Mouse (Mus musculus): ENCODE measurements around the gene Chmp2b. TPM values are rescaled to one million over a fixed set of nuclear protein-coding genes. Genes with fewer than 3 reads are reported as not detected.

Gene Chmp2b
- polyA plus RNA-seq, 1 experiment from 2014 or later = 91.9 TPM

DNA sequence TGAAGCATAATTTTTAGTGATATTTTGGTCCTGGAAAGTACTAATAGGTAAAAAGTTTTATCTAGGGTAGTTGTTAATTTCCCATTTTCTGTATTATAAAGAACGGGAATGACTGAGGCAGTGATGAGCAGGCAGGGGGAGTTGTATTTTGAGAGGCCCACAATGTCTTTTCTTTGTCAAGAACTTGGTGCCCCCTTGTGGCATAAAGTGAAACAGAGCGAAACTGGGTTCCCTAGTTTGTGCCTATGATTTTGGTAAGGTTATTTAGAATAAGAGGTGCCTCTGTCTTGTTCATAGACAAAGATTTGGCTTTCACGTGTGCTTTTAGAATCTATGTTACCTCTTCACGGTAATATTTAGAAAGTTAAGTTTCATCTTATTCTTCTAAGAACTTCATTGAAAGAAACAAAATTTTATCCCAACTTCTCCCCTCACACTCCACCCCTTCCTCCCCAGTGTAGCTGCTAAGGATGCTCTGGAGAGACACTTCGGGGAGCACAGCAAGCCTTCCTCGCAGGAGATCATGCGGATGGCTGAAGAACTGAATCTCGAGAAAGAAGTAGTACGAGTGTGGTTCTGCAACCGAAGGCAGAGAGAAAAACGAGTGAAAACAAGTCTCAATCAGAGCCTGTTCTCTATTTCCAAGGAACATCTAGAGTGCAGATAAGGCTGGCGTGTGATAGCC lies 29.1 kb downstream of the Chmp2b start:
- Histone ChIP-seq H3K27ac (ENCODE audit: low read depth, low read length) (no peak overlapping the region), H3K4me2 (replicated peaks; ENCODE audit: low read depth, low read length) (no peak overlapping the region), H3K4me1 (ENCODE audit: control insufficient read depth, insufficient read depth, low read length) (no peaks in the 10 kb centered on the region), H3K27me3 (ENCODE audit: control insufficient read depth, insufficient read depth, low read length) (no peaks in the 10 kb centered on the region), H3K4me3 (ENCODE audit: low read length) (no peak overlapping the region), H3K9ac (ENCODE audit: low read depth, low read length) (no peak overlapping the region), H3K9me3 (ENCODE audit: control insufficient read depth, low read length) (no peaks in the 10 kb centered on the region), H3K36me3 (ENCODE audit: control insufficient read depth, insufficient read depth, low read length) (no peaks in the 10 kb centered on the region)
- ATAC-seq (ENCODE audit: low FRiP score, low TSS enrichment) = no peak
- whole genome bisulfite sequencing = 35% methylated on average over 12 of the region's 12 CpGs

DNA sequence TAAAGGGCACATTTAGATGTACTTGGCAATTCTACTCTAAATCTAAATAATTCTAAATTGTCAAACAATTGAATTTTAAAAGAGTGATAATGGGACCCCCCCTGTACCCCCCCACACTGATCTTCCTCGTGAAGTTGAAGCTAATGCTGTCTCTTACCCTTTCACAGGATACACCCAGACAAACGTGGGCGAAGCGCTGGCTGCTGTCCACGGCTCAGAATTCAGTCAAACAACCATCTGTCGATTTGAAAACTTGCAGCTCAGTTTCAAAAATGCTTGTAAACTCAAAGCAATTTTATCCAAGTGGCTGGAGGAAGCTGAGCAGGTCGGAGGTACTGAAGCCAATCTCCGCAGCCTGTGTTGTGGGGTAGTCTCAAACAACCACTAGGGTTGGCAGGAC lies 30.9 kb downstream of the Chmp2b start:
- Histone ChIP-seq H3K9ac (ENCODE audit: low read depth, low read length) (no peak overlapping the region), H3K9me3 (ENCODE audit: control insufficient read depth, low read length) (no peaks in the 10 kb centered on the region), H3K27ac (ENCODE audit: low read depth, low read length) (no peak overlapping the region), H3K4me3 (ENCODE audit: low read length) (no peak overlapping the region), H3K36me3 (ENCODE audit: control insufficient read depth, insufficient read depth, low read length) (no peaks in the 10 kb centered on the region), H3K4me1 (ENCODE audit: control insufficient read depth, insufficient read depth, low read length) (no peaks in the 10 kb centered on the region), H3K4me2 (replicated peaks; ENCODE audit: low read depth, low read length) (no peak overlapping the region), H3K27me3 (ENCODE audit: control insufficient read depth, insufficient read depth, low read length) (no peaks in the 10 kb centered on the region)
- ATAC-seq (ENCODE audit: low FRiP score, low TSS enrichment) = no peak
- 69% methylated on average over 8 of the region's 8 CpGs for WGBS

DNA sequence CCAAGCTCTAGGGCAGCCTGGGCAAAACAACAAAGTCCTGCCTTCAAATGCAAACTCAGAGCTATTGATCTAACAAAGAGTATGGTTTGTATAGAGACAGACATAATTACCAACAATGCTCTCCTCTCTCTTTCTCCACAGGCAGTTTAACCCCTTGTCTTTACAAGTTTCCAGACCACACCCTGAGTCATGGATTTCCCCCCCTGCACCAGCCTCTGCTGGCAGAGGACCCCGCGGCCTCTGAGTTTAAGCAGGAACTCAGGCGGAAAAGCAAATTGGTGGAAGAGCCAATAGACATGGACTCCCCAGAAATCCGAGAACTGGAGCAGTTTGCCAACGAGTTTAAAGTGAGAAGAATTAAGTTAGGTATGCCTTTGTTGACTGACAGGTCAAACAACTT lies 32.9 kb downstream of the Chmp2b start:
- H3K4me2 ChIP-seq (replicated peaks; ENCODE audit: low read depth, low read length) = no peak overlapping the region
- no peak overlapping the region for H3K27ac ChIP-seq (ENCODE audit: low read depth, low read length)
- H3K27me3 ChIP-seq (ENCODE audit: control insufficient read depth, insufficient read depth, low read length) = no peaks in the 10 kb centered on the region
- no peaks in the 10 kb centered on the region for H3K4me1 ChIP-seq (ENCODE audit: control insufficient read depth, insufficient read depth, low read length)
- no peak overlapping the region for H3K4me3 ChIP-seq (ENCODE audit: low read length)
- no peaks in the 10 kb centered on the region for H3K9me3 ChIP-seq (ENCODE audit: control insufficient read depth, low read length)
- no peak for ATAC-seq (ENCODE audit: low FRiP score, low TSS enrichment)
- H3K9ac ChIP-seq (ENCODE audit: low read depth, low read length) = no peak overlapping the region
- no peaks in the 10 kb centered on the region for H3K36me3 ChIP-seq (ENCODE audit: control insufficient read depth, insufficient read depth, low read length)
- WGBS = 14% methylated on average over 5 of the region's 5 CpGs

DNA sequence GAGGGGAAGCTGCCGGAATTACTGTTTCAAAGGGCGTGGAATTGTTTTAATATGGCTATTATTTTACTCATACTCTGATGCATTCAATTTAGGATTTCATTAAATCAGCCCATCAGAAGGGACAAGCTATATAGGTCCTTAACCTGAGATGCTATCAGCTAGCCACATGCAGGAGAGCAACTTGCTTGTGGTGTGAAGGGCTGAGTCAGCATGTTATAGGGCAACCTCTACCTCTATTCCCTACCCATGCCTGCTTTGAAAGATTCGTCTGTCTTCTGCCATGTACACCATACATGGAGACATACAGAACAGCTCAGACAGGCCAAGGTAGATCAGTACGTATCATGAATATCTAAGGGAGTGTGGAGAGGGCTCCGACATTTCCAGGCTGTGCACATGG lies 35.8 kb downstream of the Chmp2b start:
- Histone ChIP-seq H3K4me3 (ENCODE audit: low read length) (no peak overlapping the region), H3K4me2 (replicated peaks; ENCODE audit: low read depth, low read length) (no peak overlapping the region), H3K36me3 (ENCODE audit: control insufficient read depth, insufficient read depth, low read length) (no peaks in the 10 kb centered on the region), H3K9ac (ENCODE audit: low read depth, low read length) (no peak overlapping the region), H3K27me3 (ENCODE audit: control insufficient read depth, insufficient read depth, low read length) (no peaks in the 10 kb centered on the region), H3K9me3 (ENCODE audit: control insufficient read depth, low read length) (no peaks in the 10 kb centered on the region), H3K27ac (ENCODE audit: low read depth, low read length) (no peak overlapping the region), H3K4me1 (ENCODE audit: control insufficient read depth, insufficient read depth, low read length) (no peaks in the 10 kb centered on the region)
- ATAC-seq (ENCODE audit: low FRiP score, low TSS enrichment) = no peak
- 85% methylated on average over 5 of the region's 5 CpGs for WGBS

DNA sequence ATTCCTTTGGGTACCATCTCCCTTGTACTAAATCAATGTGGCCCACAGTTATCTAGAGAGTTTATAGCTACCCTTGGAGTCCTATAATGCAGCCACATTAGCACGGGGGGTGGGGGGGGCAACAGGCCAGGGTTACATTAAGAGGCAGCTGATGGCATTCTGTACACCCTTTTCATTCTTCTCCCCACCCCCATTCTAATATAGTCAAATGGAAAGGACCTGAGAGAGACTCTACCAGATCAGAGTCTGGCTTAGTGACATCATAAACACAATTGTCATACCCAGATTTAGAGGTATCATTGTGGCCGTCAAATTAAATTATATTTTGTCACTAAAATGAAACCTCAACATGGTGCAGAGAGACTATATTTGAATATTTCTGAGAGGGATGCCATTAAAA lies 36.5 kb downstream of the Chmp2b start:
- Histone ChIP-seq H3K9me3 (ENCODE audit: control insufficient read depth, low read length) (no peaks in the 10 kb centered on the region), H3K27me3 (ENCODE audit: control insufficient read depth, insufficient read depth, low read length) (no peaks in the 10 kb centered on the region), H3K9ac (ENCODE audit: low read depth, low read length) (no peak overlapping the region), H3K4me3 (ENCODE audit: low read length) (no peak overlapping the region), H3K27ac (ENCODE audit: low read depth, low read length) (no peak overlapping the region), H3K36me3 (ENCODE audit: control insufficient read depth, insufficient read depth, low read length) (no peaks in the 10 kb centered on the region), H3K4me2 (replicated peaks; ENCODE audit: low read depth, low read length) (no peak overlapping the region), H3K4me1 (ENCODE audit: control insufficient read depth, insufficient read depth, low read length) (no peaks in the 10 kb centered on the region)
- WGBS = 88% methylated on average over 2 of the region's 2 CpGs
- ATAC-seq (ENCODE audit: low FRiP score, low TSS enrichment) = no peak

DNA sequence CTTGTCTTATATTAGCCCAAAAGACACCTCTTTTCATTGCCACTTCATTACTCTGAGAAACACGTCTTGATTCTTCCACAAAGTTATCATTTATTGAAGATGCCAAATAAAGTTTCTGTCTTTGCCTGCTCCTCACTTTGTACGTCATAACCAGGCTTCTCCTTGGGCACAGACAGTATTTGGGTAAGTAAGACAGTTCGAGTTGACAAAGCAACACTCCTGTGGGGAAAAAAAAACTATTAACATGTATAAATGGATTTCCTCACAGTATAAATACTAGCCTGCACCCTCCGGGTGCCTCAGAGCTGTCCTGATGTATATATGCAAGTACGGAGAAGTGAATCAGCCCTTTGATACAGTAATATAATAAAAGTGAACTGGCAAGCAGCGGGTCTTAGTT lies 42.3 kb downstream of the Chmp2b start, which contains the start of gene Pou1f1:
TSS of gene Pou1f1 (plus strand) at position 301 of the 400 bp plus-strand sequence.
- 83% methylated on average over 6 of the region's 6 CpGs for WGBS
- H3K27me3 ChIP-seq (ENCODE audit: control insufficient read depth, insufficient read depth, low read length) = no peaks in the 10 kb centered on the region

DNA sequence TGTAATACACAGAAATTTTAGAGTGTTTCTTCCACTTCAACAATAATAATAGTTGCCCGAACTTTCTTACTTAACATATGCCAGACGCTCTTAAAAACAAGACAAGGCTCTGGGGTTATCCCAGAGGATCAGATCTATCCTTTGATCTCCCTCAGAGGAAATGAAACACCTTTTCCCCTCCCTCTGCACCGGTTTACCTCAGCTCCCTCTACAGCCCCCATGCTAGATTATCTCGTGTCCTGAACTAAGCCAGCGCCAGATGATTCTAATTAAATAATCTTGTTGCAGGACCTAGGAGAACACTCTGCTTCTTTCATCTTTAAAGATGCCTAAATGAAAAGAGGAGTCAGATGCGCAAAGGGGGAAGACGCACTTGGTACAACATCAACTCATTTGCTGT lies 48.3 kb downstream of the Chmp2b start:
- WGBS = 49% methylated on average over 7 of the region's 7 CpGs
- Histone ChIP-seq H3K27ac (ENCODE audit: low read depth, low read length) (no peak overlapping the region), H3K4me2 (replicated peaks; ENCODE audit: low read depth, low read length) (no peak overlapping the region), H3K9ac (ENCODE audit: low read depth, low read length) (no peak overlapping the region), H3K9me3 (ENCODE audit: control insufficient read depth, low read length) (no peaks in the 10 kb centered on the region), H3K4me1 (ENCODE audit: control insufficient read depth, insufficient read depth, low read length) (no peaks in the 10 kb centered on the region), H3K27me3 (ENCODE audit: control insufficient read depth, insufficient read depth, low read length) (no peaks in the 10 kb centered on the region), H3K4me3 (ENCODE audit: low read length) (no peak overlapping the region), H3K36me3 (ENCODE audit: control insufficient read depth, insufficient read depth, low read length) (no peaks in the 10 kb centered on the region)
- ATAC-seq (ENCODE audit: low FRiP score, low TSS enrichment) = no peak

More for the DNA sequence above, 42.3 kb downstream of the Chmp2b start, which contains the start of gene Pou1f1:
- no peaks in the 10 kb centered on the region for H3K9me3 ChIP-seq (ENCODE audit: control insufficient read depth, low read length)
- H3K4me1 ChIP-seq (ENCODE audit: control insufficient read depth, insufficient read depth, low read length) = no peaks in the 10 kb centered on the region
- H3K9ac ChIP-seq (ENCODE audit: low read depth, low read length) = no peak within 1 kb of the TSS
- H3K4me3 ChIP-seq (ENCODE audit: low read length) = no peak within 1 kb of the TSS
- no peak within 1 kb of the TSS for H3K27ac ChIP-seq (ENCODE audit: low read depth, low read length)
- no peak for ATAC-seq (ENCODE audit: low FRiP score, low TSS enrichment)
- no peak within 1 kb of the TSS for H3K4me2 ChIP-seq (replicated peaks; ENCODE audit: low read depth, low read length)
- no peaks in the 10 kb centered on the region for H3K36me3 ChIP-seq (ENCODE audit: control insufficient read depth, insufficient read depth, low read length)

DNA sequence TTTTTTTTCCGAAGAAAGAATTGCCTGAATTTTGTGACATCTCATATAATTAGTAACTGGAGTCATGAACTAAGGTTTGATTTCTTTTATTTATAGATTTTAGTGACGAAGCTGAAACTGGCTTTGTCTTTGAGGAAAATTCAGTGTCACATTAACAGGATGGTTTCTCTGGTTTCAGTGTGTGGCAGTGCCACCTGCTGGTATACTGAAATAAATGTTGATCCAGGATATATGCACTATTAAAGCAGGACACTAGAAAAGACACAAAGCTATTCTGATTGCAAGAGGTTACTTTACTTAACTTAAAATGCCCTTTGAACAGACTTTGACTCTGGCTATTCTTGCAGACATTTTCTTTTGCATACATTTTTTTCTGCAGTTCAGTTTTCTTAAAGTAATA lies 65.5 kb downstream of the Chmp2b start:
- Histone ChIP-seq H3K9ac (ENCODE audit: low read depth, low read length) (no peak overlapping the region), H3K9me3 (ENCODE audit: control insufficient read depth, low read length) (no peaks in the 10 kb centered on the region), H3K4me1 (ENCODE audit: control insufficient read depth, insufficient read depth, low read length) (no peaks in the 10 kb centered on the region), H3K4me2 (replicated peaks; ENCODE audit: low read depth, low read length) (no peak overlapping the region), H3K36me3 (ENCODE audit: control insufficient read depth, insufficient read depth, low read length) (no peaks in the 10 kb centered on the region), H3K27ac (ENCODE audit: low read depth, low read length) (no peak overlapping the region), H3K4me3 (ENCODE audit: low read length) (no peak overlapping the region), H3K27me3 (ENCODE audit: control insufficient read depth, insufficient read depth, low read length) (no peaks in the 10 kb centered on the region)
- 45% methylated on average over 2 of the region's 2 CpGs for WGBS
- ATAC-seq (ENCODE audit: low FRiP score, low TSS enrichment) = no peak

DNA sequence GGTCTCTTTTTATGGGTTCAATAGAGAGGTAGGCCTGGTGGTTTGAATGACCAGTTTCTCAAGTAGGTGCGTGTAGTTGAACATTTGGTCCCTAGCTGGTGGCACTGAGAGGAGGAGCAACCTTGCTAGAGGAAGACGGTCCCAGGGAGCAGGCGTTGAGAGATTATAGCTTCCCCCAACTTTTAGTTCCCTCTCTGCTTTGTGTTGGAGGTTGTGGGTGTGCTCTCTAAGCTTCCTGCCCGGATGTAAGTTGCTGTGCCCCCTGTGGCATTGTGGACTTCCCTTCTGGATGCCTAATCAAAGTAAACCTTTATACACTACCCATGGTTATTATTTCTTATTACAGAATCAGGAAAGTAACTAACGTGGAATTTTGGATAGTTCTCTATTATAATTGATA lies 66.5 kb downstream of the Chmp2b start:
- Histone ChIP-seq H3K36me3 (ENCODE audit: control insufficient read depth, insufficient read depth, low read length) (no peaks in the 10 kb centered on the region), H3K4me2 (replicated peaks; ENCODE audit: low read depth, low read length) (no peak overlapping the region), H3K9me3 (ENCODE audit: control insufficient read depth, low read length) (no peaks in the 10 kb centered on the region), H3K4me3 (ENCODE audit: low read length) (no peak overlapping the region), H3K4me1 (ENCODE audit: control insufficient read depth, insufficient read depth, low read length) (no peaks in the 10 kb centered on the region), H3K27me3 (ENCODE audit: control insufficient read depth, insufficient read depth, low read length) (no peaks in the 10 kb centered on the region), H3K27ac (ENCODE audit: low read depth, low read length) (no peak overlapping the region), H3K9ac (ENCODE audit: low read depth, low read length) (no peak overlapping the region)
- 59% methylated on average over 5 of the region's 5 CpGs for WGBS
- ATAC-seq (ENCODE audit: low FRiP score, low TSS enrichment) = no peak
